8 mouse cellular contexts compared by ENCODE assay signal in genomic region chr4:88033729-88034386, GRCm38 (mm10). TPM values are rescaled to one million over a fixed set of nuclear protein-coding genes. Genes with fewer than 3 reads are reported as not detected.
DNase-seq lines count a peak whose midpoint lies in the region; ATAC-seq and TF ChIP-seq lines count a peak whose summit lies in the region.

No protein-coding gene starts in this region.

- no peak for TF ChIP-seq CTCF in bone marrow macrophage, adult 2 months (IDR thresholded peaks at IDR 0.05; ENCODE audit: low read depth, low read length)
- no peak for TF ChIP-seq CTCF in forebrain, postnatal 0 days (IDR thresholded peaks at IDR 0.05; ENCODE audit: low read depth)
- no peak for TF ChIP-seq CTCF in lung, embryonic 14.5 days (IDR thresholded peaks at IDR 0.05; ENCODE audit: low read depth)
- TF ChIP-seq CTCF in spleen, adult 2 months (IDR thresholded peaks at IDR 0.05; ENCODE audit: extremely low read depth, insufficient read depth, insufficient read length, insufficient replicate concordance) = no peak

- no peaks in the 10 kb centered on the region for H3K36me3 ChIP-seq in forebrain, postnatal 0 days (ENCODE audit: insufficient read depth)
- peaks cover 2% of the 10 kb centered on the region; the same call in 1 of the 2 replicates for H3K36me3 ChIP-seq in lung, embryonic 14.5 days (ENCODE audit: insufficient read depth)
- H3K36me3 ChIP-seq in spleen, adult 2 months (ENCODE audit: control insufficient read depth, insufficient read depth, low read length) = no peaks in the 10 kb centered on the region

- peak overlapping the region; percentile 78 for H3K9ac ChIP-seq in forebrain, postnatal 0 days
- peak overlapping the region; percentile 82 for H3K9ac ChIP-seq in lung, embryonic 14.5 days

- peaks cover 2% of the 10 kb centered on the region for H3K4me1 ChIP-seq in bone marrow macrophage, adult 2 months (ENCODE audit: control insufficient read depth, insufficient read depth, low read length)
- H3K4me1 ChIP-seq in forebrain, postnatal 0 days (ENCODE audit: insufficient read depth) = peaks cover 6% of the 10 kb centered on the region
- no peaks in the 10 kb centered on the region; the same call in 1 of the 2 replicates for H3K4me1 ChIP-seq in lung, embryonic 14.5 days (ENCODE audit: insufficient read depth)
- no peaks in the 10 kb centered on the region; the same call in 1 of the 2 replicates for H3K4me1 ChIP-seq in spleen, adult 2 months (ENCODE audit: control insufficient read depth, insufficient read depth, insufficient read length)

- peak overlapping the region; percentile 73 for H3K4me3 ChIP-seq in bone marrow macrophage, adult 2 months (ENCODE audit: insufficient read depth, low read length)
- peak overlapping the region; percentile 91 for H3K4me3 ChIP-seq in forebrain, postnatal 0 days (ENCODE audit: low read depth, low read length)
- H3K4me3 ChIP-seq in lung, embryonic 14.5 days (ENCODE audit: low read depth, low read length) = peak overlapping the region; percentile 78
- H3K4me3 ChIP-seq in spleen, adult 2 months (ENCODE audit: extremely low read depth, insufficient read depth, insufficient read length) = peak overlapping the region; percentile 70

- H3K27ac ChIP-seq in bone marrow macrophage, adult 2 months (ENCODE audit: insufficient read depth, low read depth, low read length) = peak overlapping the region; percentile 50
- peak overlapping the region; percentile 35; the same call in 1 of the 2 replicates for H3K27ac ChIP-seq in forebrain, postnatal 0 days (ENCODE audit: low read depth, low read length)
- no peak overlapping the region for H3K27ac ChIP-seq in lung, embryonic 14.5 days (ENCODE audit: low read depth)
- peak overlapping the region; percentile 72 for H3K27ac ChIP-seq in spleen, adult 2 months (ENCODE audit: insufficient read depth, low read length)

- H3K9me3 ChIP-seq in forebrain, postnatal 0 days (ENCODE audit: low read length) = no peaks in the 10 kb centered on the region
- no peaks in the 10 kb centered on the region for H3K9me3 ChIP-seq in lung, embryonic 14.5 days (ENCODE audit: low read depth, low read length)

- no peaks in the 10 kb centered on the region; the same call in 1 of the 2 replicates for H3K27me3 ChIP-seq in forebrain, postnatal 0 days (ENCODE audit: insufficient read depth, low read length)
- no peaks in the 10 kb centered on the region; the same call in 1 of the 2 replicates for H3K27me3 ChIP-seq in lung, embryonic 14.5 days (ENCODE audit: insufficient read depth, low read length)
- H3K27me3 ChIP-seq in spleen, adult 2 months (ENCODE audit: control insufficient read depth, insufficient read depth, low read length) = peaks cover 2% of the 10 kb centered on the region; the same call in 1 of the 2 replicates

- H3K4me2 ChIP-seq in forebrain, postnatal 0 days (ENCODE audit: low read depth) = peak overlapping the region; percentile 87
- H3K4me2 ChIP-seq in lung, embryonic 14.5 days = peak overlapping the region; percentile 74

- TF ChIP-seq POLR2A in bone marrow macrophage, adult 2 months (IDR thresholded peaks at IDR 0.05; ENCODE audit: borderline replicate concordance, low read depth, low read length) = no peak
- no peak for TF ChIP-seq POLR2A in spleen, adult 2 months (IDR thresholded peaks at IDR 0.05; ENCODE audit: low read depth, low read length)

- no peak for ATAC-seq in forebrain, postnatal 0 days
- no peak for ATAC-seq in lung, embryonic 14.5 days (ENCODE audit: insufficient read depth)

- peak; percentile 16 to 45 for DNase-seq in heart, adult 18-20 months
- no peak for DNase-seq in heart, adult 9 months (ENCODE audit: low spot score in 2 of 2)
- DNase-seq in forebrain, postnatal 0 days = no peak
- peak; percentile 39 for DNase-seq in kidney, adult 18-20 months
- DNase-seq in lung, embryonic 14.5 days = peak; percentile 37
- DNase-seq in spleen, adult 2 months (ENCODE audit: low read depth in 1 of 2, low spot score in 2 of 2) = peak in 1 of 2 experiments; percentile 12
- DNase-seq in left cerebral cortex, postnatal 14 days (ENCODE audit: low spot score in 2 of 2) = no peak

- under 1% methylated on average over 25 of the region's 25 CpGs for WGBS in forebrain, postnatal 0 days
- WGBS in lung, embryonic 14.5 days = under 1% methylated on average over 25 of the region's 25 CpGs
- WGBS in spleen, adult 2 months = under 1% methylated on average over 25 of the region's 25 CpGs

- intact Hi-C loops in left cerebral cortex, postnatal 14 days (cut with DNase I) = loop anchor here (1.0 to 5.0 kb wide), 7 partner anchors 61 to 667 kb away; partner anchors contain the start of gene Focad

RNA-seq across cellular contexts. Expression of gene Mllt3, which starts 0.7 kb away (rescaled TPM):
- 10 to 100 TPM; 13.1 to 20.1 TPM for total RNA-seq in heart, adult 18-20 months (2021)
- 6.1 and 10.4 TPM in 2 replicates for polyA plus RNA-seq in bone marrow macrophage, adult 2 months (2012; ENCODE audit: insufficient read depth, insufficient read length, missing spikeins)
- 38.5 and 41.0 TPM in 2 replicates for total RNA-seq in forebrain, postnatal 0 days (2014; rRNA removed)
- 65.2 and 75.2 TPM in 2 replicates for polyA plus RNA-seq in forebrain, postnatal 0 days (2015; fragmentation: Nextera tagmentation; extraction: Ambion mirVana)
- 43.6 and 44.1 TPM in 2 replicates for polyA plus RNA-seq in lung, embryonic 14.5 days (2014; fragmentation: Nextera tagmentation; extraction: Ambion mirVana)
- 4.1 and 5.8 TPM in 2 replicates for polyA plus RNA-seq in spleen, adult 2 months (2012; rRNA removed)
- total RNA-seq in left cerebral cortex, postnatal 14 days (2021) = 10 to 100 TPM; 33.4 to 41.8 TPM

Comparison
In these comparisons a context has a peak if more than half of its experiments do, and no peak if none do; other contexts are left out.
1. DNase-seq: peak in heart, adult 18-20 months (2 of 2), kidney, adult 18-20 months (single experiment) and lung, embryonic 14.5 days (single experiment); none in heart, adult 9 months (0 of 2), forebrain, postnatal 0 days (single experiment) and left cerebral cortex, postnatal 14 days (0 of 2).
2. Peak in every context shown above with its lines, with median percentiles within 50 percentile points of each other: H3K4me3 ChIP-seq.